Mouse (Mus musculus) layer of hippocampus, adult 11-12 months (tissue): ENCODE data around the gene Trp53bp2.

Experiments used
- DNase-seq: peaks from one replicate; pipeline ENCODE4 v3.0.0; 2022; ENCODE audit warnings: low spot score

The Trp53bp2 gene

GRCm38 (mm10) chr1:182461261-182461660 lies 52.3 kb downstream of the Trp53bp2 start:
- no peak for DNase-seq

DNA sequence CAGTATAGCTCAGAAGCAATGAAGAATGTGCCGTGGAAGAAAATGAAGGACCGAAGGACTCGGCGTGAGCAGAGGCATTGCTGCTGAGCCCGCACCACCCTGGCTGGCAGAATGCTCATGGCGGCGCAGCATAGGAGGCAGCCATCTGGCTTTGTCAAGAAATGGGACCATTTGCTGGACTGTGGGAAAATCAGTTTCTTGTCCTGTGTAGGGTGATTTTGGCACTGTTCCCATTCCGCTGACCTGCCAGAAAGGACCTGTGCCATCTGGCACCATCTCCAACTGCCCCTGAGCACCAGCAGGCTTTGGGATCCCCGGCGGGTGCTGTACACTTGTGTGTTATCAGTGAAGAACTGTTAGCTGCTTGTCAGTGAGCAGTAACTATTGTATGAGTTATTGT lies 52.8 kb downstream of the Trp53bp2 start:
- peak; percentile 50 for DNase-seq

GRCm38 (mm10) chr1:182465309-182465708 lies 56.3 kb downstream of the Trp53bp2 start:
- DNase-seq = no peak

DNA sequence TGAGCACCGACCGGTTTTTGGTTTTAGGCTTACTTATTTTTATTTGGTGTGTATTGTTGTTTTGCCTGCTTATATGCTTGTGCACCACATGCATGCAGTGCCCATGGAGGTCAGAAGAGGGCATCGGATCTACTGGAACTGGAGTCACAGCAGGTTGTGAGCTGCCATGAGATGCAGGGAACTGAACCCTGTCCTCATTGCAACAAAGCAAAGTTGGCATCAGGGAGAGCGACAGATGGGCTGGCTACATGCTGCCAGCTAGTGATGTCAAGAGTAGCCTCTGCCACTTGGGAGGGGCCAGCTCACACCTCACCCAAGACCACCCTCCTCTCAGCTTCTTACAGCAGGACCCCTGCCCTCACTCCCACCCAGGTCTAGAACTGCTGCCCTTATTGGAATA lies 57.0 kb downstream of the Trp53bp2 start:
- no peak for DNase-seq

DNA sequence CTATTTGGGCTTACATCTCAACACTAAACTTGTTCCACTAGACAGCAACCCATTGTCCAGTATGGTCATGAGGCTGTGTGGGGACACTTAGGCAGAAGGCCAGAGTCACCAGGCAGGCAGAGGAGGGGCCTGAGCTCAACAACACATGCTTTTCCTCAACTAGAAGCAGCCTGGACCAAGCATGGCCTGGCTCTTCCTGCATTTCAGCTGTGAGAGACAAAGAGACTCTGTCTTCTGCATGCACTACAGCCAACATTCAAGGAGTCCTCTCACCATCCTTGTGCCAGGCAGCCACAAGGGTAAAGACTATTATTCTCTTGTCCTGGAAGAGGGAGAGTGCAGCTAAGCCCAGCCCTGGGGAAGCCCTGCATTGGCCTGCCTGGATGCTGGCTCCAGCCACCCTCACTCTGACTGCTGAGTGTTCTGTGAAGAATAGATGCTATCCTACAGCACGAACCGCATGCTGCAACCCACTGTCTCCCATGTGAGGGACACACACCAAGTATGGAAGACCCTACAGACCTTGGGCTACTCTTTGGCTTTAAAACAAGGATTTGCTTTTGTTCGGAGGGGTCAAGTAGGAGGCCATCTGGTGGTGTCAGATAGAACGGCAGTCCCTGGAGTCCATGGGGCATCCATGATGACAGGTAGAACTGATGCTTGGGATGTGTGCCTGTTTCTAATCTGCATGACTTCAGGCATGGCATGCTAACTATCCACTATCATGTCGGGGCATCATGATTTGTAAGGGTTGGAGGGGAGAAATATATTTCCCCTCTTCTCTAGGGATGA lies 66.2 kb downstream of the Trp53bp2 start:
- DNase-seq = peak; percentile 71

- no peak for DNase-seq
These were observed 70.0 kb downstream of the Trp53bp2 start for GRCm38 (mm10) chr1:182478935-182479334.

- no peak for DNase-seq
These were observed 72.2 kb downstream of the Trp53bp2 start for GRCm38 (mm10) chr1:182481138-182481537.

- no peak for DNase-seq
These were observed 72.8 kb downstream of the Trp53bp2 start for GRCm38 (mm10) chr1:182481646-182482295.

- no peak for DNase-seq
These were observed 74.3 kb downstream of the Trp53bp2 start for GRCm38 (mm10) chr1:182482991-182483909.

DNA sequence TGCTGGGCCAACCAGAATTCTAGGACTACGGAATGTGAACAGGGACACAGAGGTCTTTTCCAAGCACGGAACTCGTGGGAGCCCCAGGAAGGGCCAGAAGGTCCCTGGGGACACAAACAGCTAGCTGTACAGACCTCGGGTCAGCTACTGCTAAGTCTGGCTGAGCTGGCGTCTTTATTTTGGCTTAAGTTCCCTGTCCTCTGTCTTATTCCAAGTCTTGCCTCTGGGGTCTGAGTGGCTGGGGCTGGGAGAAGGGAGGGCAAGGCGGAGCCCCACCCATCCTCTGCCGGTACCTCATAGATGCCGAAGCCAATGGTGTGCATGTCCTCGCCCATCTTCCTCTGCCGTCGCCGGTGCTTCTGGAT lies 74.9 kb downstream of the Trp53bp2 start:
- DNase-seq = no peak

DNA sequence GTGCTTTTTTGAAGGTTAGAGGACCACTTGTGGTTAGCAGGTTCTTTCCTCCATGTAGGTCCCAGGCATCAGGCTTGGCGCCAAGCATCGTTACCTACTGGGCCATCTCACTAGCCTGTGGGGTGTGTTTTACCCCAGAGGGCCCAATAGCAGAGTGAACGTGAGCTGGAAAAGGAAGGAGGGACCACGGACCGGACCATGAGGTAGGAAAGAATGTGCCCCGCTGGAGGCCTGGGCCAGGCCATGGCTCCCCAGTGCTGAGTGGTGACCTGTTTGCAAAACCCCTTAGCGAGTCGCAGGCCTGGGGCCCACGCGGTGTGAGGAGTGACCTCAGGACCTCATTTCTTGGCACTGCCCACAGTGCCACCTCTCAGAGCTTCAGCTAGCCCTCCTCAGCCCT lies 79.5 kb downstream of the Trp53bp2 start:
- DNase-seq = no peak

- peak; percentile 94 for DNase-seq
These were observed 81.0 kb downstream of the Trp53bp2 start for GRCm38 (mm10) chr1:182489803-182490452.

DNA sequence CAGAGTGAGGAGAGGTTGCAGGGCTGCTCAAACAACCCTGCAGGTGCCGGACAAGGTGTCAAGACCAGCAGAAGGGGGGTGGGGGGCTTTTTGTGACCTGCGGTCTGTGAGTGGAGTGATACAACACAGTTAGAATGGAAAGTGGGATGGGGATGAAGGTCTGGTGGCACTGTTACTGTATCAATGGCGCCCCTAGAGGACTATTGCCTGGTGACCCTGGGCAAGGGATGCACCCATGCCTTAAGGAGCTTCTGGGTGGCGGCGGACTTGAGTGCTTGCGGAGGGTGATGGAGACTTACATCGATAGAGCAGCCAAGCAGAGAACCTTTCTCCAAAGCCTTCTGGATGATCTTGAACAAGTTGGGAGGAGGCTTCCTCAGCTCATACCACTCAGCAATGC lies 81.6 kb downstream of the Trp53bp2 start:
- no peak for DNase-seq

DNA sequence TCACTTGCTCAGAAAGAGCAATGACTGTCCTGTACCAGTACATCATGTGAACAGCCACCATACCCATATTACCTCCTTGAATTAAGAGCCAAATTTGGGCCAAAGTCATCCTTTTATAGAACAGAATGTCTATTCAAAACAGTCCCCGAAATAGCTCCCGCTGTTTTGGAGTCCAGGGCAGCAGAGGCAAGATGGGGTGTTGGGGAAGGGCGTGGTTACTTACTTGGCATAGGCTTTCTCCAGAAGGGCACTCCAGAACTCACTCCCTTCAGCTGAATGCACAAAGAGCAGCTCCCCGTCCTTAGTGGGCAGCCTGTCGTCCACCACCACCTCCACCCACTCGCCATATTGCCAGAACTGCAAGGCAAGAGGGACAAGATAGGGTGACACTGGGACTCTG lies 82.9 kb downstream of the Trp53bp2 start:
- no peak for DNase-seq

- DNase-seq = no peak
These were observed 85.5 kb downstream of the Trp53bp2 start for GRCm38 (mm10) chr1:182494285-182495145.

- DNase-seq = no peak
These were observed 87.7 kb downstream of the Trp53bp2 start for GRCm38 (mm10) chr1:182496685-182497084.

GRCm38 (mm10) chr1:182497736-182498135 lies 88.8 kb downstream of the Trp53bp2 start:
- no peak for DNase-seq

- no peak for DNase-seq
These were observed 90.6 kb downstream of the Trp53bp2 start for GRCm38 (mm10) chr1:182499443-182500089.

DNA sequence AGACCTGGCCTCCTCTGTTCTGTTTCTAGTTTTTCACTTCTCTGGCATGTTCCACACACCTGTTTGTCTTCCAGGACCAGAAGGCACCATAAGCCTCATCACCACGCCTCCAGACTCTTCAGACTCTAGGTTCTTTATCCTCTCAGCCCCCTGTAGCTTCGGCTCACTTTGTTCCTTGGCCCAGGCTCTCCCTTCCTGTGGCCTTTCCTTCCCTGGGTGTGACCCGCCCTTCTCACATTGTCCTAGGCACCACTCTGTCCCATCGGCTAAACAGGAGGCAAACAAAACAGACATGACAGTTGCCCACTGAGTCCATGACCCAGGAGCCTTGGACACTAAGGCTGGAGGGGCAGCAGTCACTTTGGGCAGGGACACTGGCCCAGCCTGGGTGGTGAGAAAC lies 91.3 kb downstream of the Trp53bp2 start:
- DNase-seq = no peak

GRCm38 (mm10) chr1:182500843-182501242 lies 91.9 kb downstream of the Trp53bp2 start:
- DNase-seq = no peak
